Mouse (Mus musculus) embryonic facial prominence, embryonic 14.5 days (tissue): ENCODE measurements around the gene Rrbp1. TPM values are rescaled to one million over a fixed set of nuclear protein-coding genes. Genes with fewer than 3 reads are reported as not detected.

Experiments
- ATAC-seq: fragments of 200-750 bp; cut with Nextera tagmentation; 2 replicates; pipeline ENCODE4 v1.8.0; 2017; ENCODE audit warnings: low read depth, moderate number of reproducible peaks, moderate TSS enrichment
- DNase-seq: peaks from one replicate; pipeline ENCODE4 v3.0.0-alpha.2; 2015; ENCODE audit warnings: low spot score
- H3K27ac ChIP-seq: fragments of 300-500 bp; sonication (generic); replicated peaks from 2 replicates; pipeline ENCODE4 v1.5.1; 2014; ENCODE audit warnings: low read depth, mild to moderate bottlenecking, low read length, moderate library complexity
- H3K27me3 ChIP-seq: fragments of 300-500 bp; sonication (generic); replicated peaks from 2 replicates; pipeline ENCODE4 v1.6.1; 2014; ENCODE audit warnings: low read length; ENCODE audit not compliant: control insufficient read depth, insufficient read depth
- H3K36me3 ChIP-seq: fragments of 300-500 bp; sonication (generic); 2 replicates; pipeline ENCODE4 v1.6.1; 2014; ENCODE audit warnings: low read length, mixed read lengths; ENCODE audit not compliant: control insufficient read depth, insufficient read depth
- H3K4me1 ChIP-seq: fragments of 300-500 bp; sonication (generic); 2 replicates; pipeline ENCODE4 v1.6.1; 2014; ENCODE audit warnings: antibody characterized with exemption, low read length; ENCODE audit not compliant: control insufficient read depth, insufficient read depth
- H3K4me2 ChIP-seq: fragments of 300-500 bp; sonication (generic); 2 replicates; pipeline ENCODE4 v1.6.1; 2014; ENCODE audit warnings: low read depth, mild to moderate bottlenecking, low read length, moderate library complexity, mixed read lengths
- H3K4me3 ChIP-seq: fragments of 300-500 bp; sonication (generic); 2 replicates; pipeline ENCODE4 v1.5.1; 2014; ENCODE audit warnings: low read depth, mild to moderate bottlenecking, low read length
- H3K9ac ChIP-seq: fragments of 300-500 bp; sonication (generic); 2 replicates; pipeline ENCODE4 v1.6.1; 2014; ENCODE audit warnings: low read depth, mild to moderate bottlenecking, low read length, moderate library complexity, mixed read lengths
- H3K9me3 ChIP-seq: fragments of 300-500 bp; sonication (generic); 2 replicates; pipeline ENCODE4 v1.6.1; 2016; ENCODE audit warnings: low read length; ENCODE audit not compliant: control insufficient read depth
- whole genome bisulfite sequencing: fragments of 180-500 bp; shearing (Covaris S2); extraction: QIAGEN DNeasy Blood & Tissue Kit; methylation state at CpG from one replicate; pipeline ENCODE4 v1.1.7; 2014; 5-methylcytosine and 5-hydroxymethylcytosine counted together
- polyA plus RNA-seq: library from polyadenylated mRNA; unstranded; fragments of >200 nt; fragmentation: Nextera tagmentation; extraction: Ambion mirVana; gene quantifications from 2 replicates; pipeline ENCODE4 v1.2.1, GENCODE M21; 2014

Rrbp1 gene
- polyA plus RNA-seq, 1 experiment from 2014 or later = 175 TPM

GRCm38 (mm10) chr2:144032664-144033063 is 21.6 kb upstream of the Rrbp1 start, which contains the start of gene Banf2:
Gene Banf2, plus strand, starts transcription at chr2:144033059.
- Histone ChIP-seq H3K9me3 (no peaks in the 10 kb centered on the region), H3K27ac (no peak within 1 kb of the TSS), H3K27me3 (no peaks in the 10 kb centered on the region), H3K36me3 (no peaks in the 10 kb centered on the region), H3K4me3 (no peak within 1 kb of the TSS), H3K9ac (no peak within 1 kb of the TSS), H3K4me1 (no peaks in the 10 kb centered on the region), H3K4me2 (no peak within 1 kb of the TSS)
- no peak for ATAC-seq
- DNase-seq = no peak
- WGBS = 86% methylated on average over 2 of the region's 2 CpGs

DNA sequence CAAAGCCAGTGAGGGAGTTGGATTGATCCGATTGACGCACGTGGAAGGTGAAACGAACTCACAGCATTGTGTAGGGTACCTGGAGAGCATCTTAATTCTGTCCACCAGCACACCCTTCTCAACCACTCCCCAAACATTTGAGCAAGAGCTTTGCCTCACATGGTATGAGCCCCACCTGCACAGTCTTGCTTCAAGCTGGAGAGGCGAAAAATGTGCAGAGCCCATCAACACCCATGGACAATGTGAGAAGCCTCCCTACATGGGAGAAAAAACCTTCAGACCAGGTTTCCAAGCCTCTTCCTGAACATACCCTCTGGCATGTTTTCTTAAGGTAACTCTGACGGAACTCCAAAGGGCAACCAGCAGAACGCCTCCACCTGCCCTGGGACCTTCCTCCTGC is 19.7 kb upstream of the Rrbp1 start:
- Histone ChIP-seq H3K4me1 (no peaks in the 10 kb centered on the region), H3K9me3 (no peaks in the 10 kb centered on the region), H3K4me3 (no peak overlapping the region), H3K4me2 (no peak overlapping the region), H3K36me3 (no peaks in the 10 kb centered on the region), H3K9ac (no peak overlapping the region), H3K27me3 (no peaks in the 10 kb centered on the region), H3K27ac (no peak overlapping the region)
- ATAC-seq (no peak), DNase-seq (no peak)
- 86% methylated on average over 7 of the region's 7 CpGs for WGBS

DNA sequence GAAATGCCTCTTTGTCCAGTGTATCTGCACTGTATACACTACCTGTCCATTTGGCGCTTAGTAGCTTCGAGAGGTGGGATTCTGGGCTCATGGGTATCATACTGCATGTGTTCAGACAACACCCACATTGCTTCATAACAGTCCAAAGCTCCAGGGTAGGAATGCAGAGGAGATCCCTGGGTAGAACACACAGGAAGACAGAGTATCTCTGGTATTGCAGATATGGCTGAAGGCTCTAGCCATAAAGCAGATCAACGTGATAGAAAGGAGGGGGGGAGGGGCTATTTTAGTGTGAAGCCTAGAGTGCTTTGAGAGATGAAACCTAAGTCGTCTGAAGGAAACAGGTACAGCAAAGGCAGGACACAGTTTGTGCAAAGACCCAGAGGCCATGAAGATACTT is 15.4 kb upstream of the Rrbp1 start:
- no peaks in the 10 kb centered on the region for H3K27me3 ChIP-seq

GRCm38 (mm10) chr2:144025361-144025760 is 14.3 kb upstream of the Rrbp1 start:
- Histone ChIP-seq H3K4me1 (no peaks in the 10 kb centered on the region), H3K9ac (no peak overlapping the region), H3K36me3 (no peaks in the 10 kb centered on the region), H3K27ac (no peak overlapping the region), H3K4me3 (no peak overlapping the region), H3K4me2 (no peak overlapping the region), H3K27me3 (no peaks in the 10 kb centered on the region), H3K9me3 (no peaks in the 10 kb centered on the region)
- WGBS = 82% methylated on average over 9 of the region's 9 CpGs
- DNase-seq (no peak), ATAC-seq (no peak)

More for the DNA sequence above, 15.4 kb upstream of the Rrbp1 start:
- Histone ChIP-seq H3K4me3 (no peak overlapping the region), H3K4me1 (no peaks in the 10 kb centered on the region), H3K4me2 (no peak overlapping the region), H3K36me3 (no peaks in the 10 kb centered on the region), H3K9ac (no peak overlapping the region), H3K9me3 (no peaks in the 10 kb centered on the region), H3K27ac (no peak overlapping the region)
- DNase-seq = no peak
- 72% methylated on average over 4 of the region's 4 CpGs for WGBS
- ATAC-seq = no peak

DNA sequence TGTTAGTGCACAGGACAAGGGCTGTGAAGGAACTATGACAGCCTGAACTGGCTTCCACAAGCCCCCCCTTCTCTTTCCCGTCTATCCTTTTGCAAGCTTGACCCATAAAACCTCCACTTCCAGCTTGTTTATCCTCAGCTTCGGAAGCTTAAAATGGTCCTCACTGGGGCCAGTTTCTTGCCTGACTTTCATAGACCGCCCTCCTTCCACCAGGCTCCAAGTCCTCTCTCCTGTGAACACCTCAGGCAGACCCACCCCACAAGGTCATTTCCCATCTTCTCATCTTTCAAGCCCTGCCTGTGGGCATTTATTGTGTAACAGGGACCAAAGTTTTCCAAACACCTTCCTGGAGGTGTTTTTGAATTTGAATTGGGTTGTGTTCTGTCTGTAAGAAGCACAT is 11.4 kb upstream of the Rrbp1 start:
- Histone ChIP-seq H3K4me3 (no peak overlapping the region), H3K36me3 (no peaks in the 10 kb centered on the region), H3K4me1 (no peaks in the 10 kb centered on the region), H3K27me3 (no peaks in the 10 kb centered on the region), H3K9me3 (no peaks in the 10 kb centered on the region), H3K27ac (no peak overlapping the region), H3K4me2 (no peak overlapping the region), H3K9ac (no peak overlapping the region)
- 68% methylated on average over 3 of the region's 3 CpGs for WGBS
- DNase-seq = no peak
- no peak for ATAC-seq

DNA sequence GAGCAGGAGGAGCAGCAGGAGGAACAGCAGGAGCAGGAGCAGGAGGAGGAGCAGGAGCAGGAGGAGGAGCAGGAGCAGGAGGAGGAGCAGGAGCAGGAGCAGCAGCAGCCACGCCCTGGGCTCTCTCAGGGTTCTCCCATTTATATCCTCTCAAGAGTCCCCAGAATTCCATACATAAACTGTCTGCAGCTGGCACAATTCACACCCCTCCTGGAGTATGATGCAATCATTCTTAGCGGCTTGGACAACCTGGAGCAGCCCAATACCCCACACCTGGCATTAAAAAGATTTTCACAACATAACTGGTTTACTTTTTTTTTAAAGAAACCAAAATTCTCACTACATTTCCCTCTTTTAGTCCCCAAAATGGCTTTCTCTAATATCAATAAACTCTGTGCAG is 8.9 kb upstream of the Rrbp1 start:
- no peaks in the 10 kb centered on the region for H3K9me3 ChIP-seq
- no peak overlapping the region for H3K4me2 ChIP-seq
- H3K27me3 ChIP-seq = no peaks in the 10 kb centered on the region
- H3K27ac ChIP-seq = no peak overlapping the region
- H3K4me1 ChIP-seq = no peaks in the 10 kb centered on the region
- H3K4me3 ChIP-seq = no peak overlapping the region
- DNase-seq (no peak), ATAC-seq (no peak)
- H3K9ac ChIP-seq = no peak overlapping the region
- WGBS = 89% methylated on average over 1 of the region's 2 CpGs
- H3K36me3 ChIP-seq = no peaks in the 10 kb centered on the region

GRCm38 (mm10) chr2:144015861-144016260 is 4.8 kb upstream of the Rrbp1 start:
- H3K36me3 ChIP-seq = no peaks in the 10 kb centered on the region
- H3K27me3 ChIP-seq = no peaks in the 10 kb centered on the region
- no peak overlapping the region for H3K27ac ChIP-seq
- 0 out of 2 replicates have a peak, but pooled peaks cover 3% of the 10 kb centered on the region for H3K4me1 ChIP-seq
- 88% methylated on average over 9 of the region's 9 CpGs for WGBS
- ATAC-seq (no peak), DNase-seq (no peak)
- H3K9ac ChIP-seq = no peak overlapping the region
- H3K4me3 ChIP-seq = no peak overlapping the region
- no peaks in the 10 kb centered on the region for H3K9me3 ChIP-seq
- no peak overlapping the region for H3K4me2 ChIP-seq

DNA sequence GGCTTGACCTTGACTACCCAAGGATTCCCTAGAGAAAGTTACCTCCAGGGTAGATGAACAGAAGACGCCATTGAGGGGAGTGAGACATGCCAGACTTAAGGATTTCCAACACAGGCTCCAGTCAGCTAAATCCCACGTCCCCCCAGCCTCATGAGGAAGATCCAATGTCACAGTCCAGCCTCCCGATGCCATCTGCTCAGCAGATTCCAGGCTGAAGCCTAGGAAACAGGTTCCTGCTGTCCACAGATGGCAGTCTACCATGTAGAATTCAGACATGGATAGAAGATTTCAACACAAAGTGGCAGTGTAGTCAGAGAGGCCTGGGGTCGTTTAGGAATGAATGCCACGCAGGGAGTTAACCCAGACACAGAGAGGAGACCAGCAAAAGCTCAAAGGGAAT is 3.4 kb upstream of the Rrbp1 start:
- Histone ChIP-seq H3K36me3 (no peaks in the 10 kb centered on the region), H3K27ac (no peak overlapping the region), H3K4me3 (no peak overlapping the region), H3K4me1 (peaks cover 6% of the 10 kb centered on the region), H3K9me3 (no peaks in the 10 kb centered on the region), H3K9ac (no peak overlapping the region), H3K27me3 (no peaks in the 10 kb centered on the region), H3K4me2 (no peak overlapping the region)
- WGBS = 28% methylated on average over 5 of the region's 5 CpGs
- ATAC-seq = no peak
- peak; percentile 26 for DNase-seq

DNA sequence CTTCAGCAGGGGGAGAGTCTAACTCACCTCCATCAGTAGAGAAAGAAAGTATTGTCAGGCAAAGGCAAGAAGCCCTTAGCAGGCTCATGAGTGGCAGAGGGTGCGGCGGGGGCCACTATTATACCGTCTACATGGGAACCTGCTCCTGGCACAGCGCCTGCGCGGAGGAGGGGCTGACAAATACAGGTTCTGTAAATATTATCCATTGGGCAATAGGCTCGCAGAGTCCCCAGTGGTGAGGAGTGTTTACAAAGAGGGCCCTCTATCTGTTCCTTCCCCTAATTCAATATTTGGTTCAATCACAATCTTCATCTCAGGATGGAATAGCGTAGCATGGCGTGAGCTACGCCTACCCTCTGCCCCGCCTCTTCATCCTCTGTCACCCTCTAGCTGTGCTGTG is 3.0 kb upstream of the Rrbp1 start:
- Histone ChIP-seq H3K36me3 (peaks cover 1% of the 10 kb centered on the region; the same call in 1 of the 2 replicates), H3K27ac (no peak overlapping the region), H3K4me1 (peaks cover 10% of the 10 kb centered on the region), H3K9me3 (no peaks in the 10 kb centered on the region), H3K4me2 (no peak overlapping the region), H3K9ac (no peak overlapping the region), H3K27me3 (no peaks in the 10 kb centered on the region), H3K4me3 (no peak overlapping the region)
- ATAC-seq = no peak
- 78% methylated on average over 11 of the region's 11 CpGs for WGBS
- DNase-seq = no peak
